Mouse (Mus musculus) forebrain, embryonic 11.5 days (tissue): Measurements from ENCODE around the gene Bap1. TPM values are rescaled to one million over a fixed set of nuclear protein-coding genes. Genes with fewer than 3 reads are reported as not detected.
A peak's percentile ranks its signal among the peaks of the same experiment; 100 is the strongest.

Experiments used
- ATAC-seq: fragments of 200-750 bp; cut with Nextera tagmentation; replicated peaks from 2 replicates; pipeline ENCODE4 v1.8.0; 2017; ENCODE audit warnings: moderate TSS enrichment; ENCODE audit not compliant: low FRiP score
- DNase-seq: peaks from one replicate; pipeline ENCODE4 v3.0.0-alpha.2; 2017; ENCODE audit warnings: low spot score
- H3K27ac ChIP-seq: fragments of 300-500 bp; sonication (generic); 2 replicates; pipeline ENCODE4 v1.5.1; 2014; ENCODE audit warnings: low read depth, low read length
- H3K27me3 ChIP-seq: fragments of 300-500 bp; sonication (generic); 2 replicates; pipeline ENCODE4 v1.6.1; 2014; ENCODE audit warnings: mild to moderate bottlenecking, low read length, mixed read lengths; ENCODE audit not compliant: control insufficient read depth, insufficient read depth
- H3K36me3 ChIP-seq: fragments of 300-500 bp; sonication (generic); 2 replicates; pipeline ENCODE4 v1.6.1; 2014; ENCODE audit warnings: mild to moderate bottlenecking, low read length, moderate library complexity, mixed read lengths; ENCODE audit not compliant: control insufficient read depth, insufficient read depth
- H3K4me1 ChIP-seq: fragments of 300-500 bp; sonication (generic); replicated peaks from 2 replicates; pipeline ENCODE4 v1.6.1; 2014; ENCODE audit warnings: low read length, mixed read lengths; ENCODE audit not compliant: control insufficient read depth, insufficient read depth
- H3K4me2 ChIP-seq: fragments of 300-500 bp; sonication (generic); 2 replicates; pipeline ENCODE4 v1.6.1; 2014; ENCODE audit warnings: low read depth, mild to moderate bottlenecking, low read length, moderate library complexity, mixed read lengths; ENCODE audit not compliant: severe bottlenecking
- H3K4me3 ChIP-seq: fragments of 300-500 bp; sonication (generic); 2 replicates; pipeline ENCODE4 v1.5.1; 2014; ENCODE audit warnings: low read depth, low read length
- H3K9ac ChIP-seq: fragments of 300-500 bp; sonication (generic); 2 replicates; pipeline ENCODE4 v1.6.1; 2014; ENCODE audit warnings: low read length
- H3K9me3 ChIP-seq: fragments of 300-500 bp; sonication (generic); 2 replicates; pipeline ENCODE4 v1.6.1; 2016; ENCODE audit warnings: low read length, mixed read lengths; ENCODE audit not compliant: control insufficient read depth
- WGBS: fragments of 180-500 bp; shearing (Covaris S2); extraction: QIAGEN DNeasy Blood & Tissue Kit; methylation state at CpG from one replicate; pipeline ENCODE4 v1.1.7; 2014; 5-methylcytosine and 5-hydroxymethylcytosine counted together
- polyA plus RNA-seq: library from polyadenylated mRNA; unstranded; fragments of >200 nt; fragmentation: Nextera tagmentation; extraction: Ambion mirVana; gene quantifications from 2 replicates; pipeline ENCODE4 v1.2.1, GENCODE M21; 2014

Gene Bap1
- polyA plus RNA-seq, 1 experiment from 2014 or later: 121 TPM

GRCm38 (mm10) chr14:31244777-31245176 is 6.5 kb upstream of the Bap1 start:
- Histone ChIP-seq H3K9me3 (no peaks in the 10 kb centered on the region), H3K36me3 (no peaks in the 10 kb centered on the region), H3K27ac (no peak overlapping the region), H3K9ac (no peak overlapping the region), H3K4me2 (no peak overlapping the region), H3K27me3 (no peaks in the 10 kb centered on the region), H3K4me1 (no peaks in the 10 kb centered on the region), H3K4me3 (no peak overlapping the region)
- ATAC-seq (no peak), DNase-seq (no peak)
- 85% methylated on average over 1 of the region's 1 CpGs for WGBS

GRCm38 (mm10) chr14:31245946-31246345 is 5.3 kb upstream of the Bap1 start:
- H3K9me3 ChIP-seq: no peaks in the 10 kb centered on the region

GRCm38 (mm10) chr14:31248396-31248795 is 2.9 kb upstream of the Bap1 start:
- no peak for DNase-seq
- no peak for ATAC-seq
- H3K4me1 ChIP-seq: peaks cover 6% of the 10 kb centered on the region; the same call in 1 of the 2 replicates
- H3K36me3 ChIP-seq: no peaks in the 10 kb centered on the region
- no peak overlapping the region for H3K9ac ChIP-seq
- H3K4me2 ChIP-seq: no peak overlapping the region
- H3K27ac ChIP-seq: no peak overlapping the region
- 90% methylated on average over 6 of the region's 6 CpGs for WGBS
- no peaks in the 10 kb centered on the region for H3K9me3 ChIP-seq
- H3K4me3 ChIP-seq: no peak overlapping the region
- no peaks in the 10 kb centered on the region for H3K27me3 ChIP-seq

More at GRCm38 (mm10) chr14:31245946-31246345, 5.3 kb upstream of the Bap1 start:
- Histone ChIP-seq H3K4me1 (no peaks in the 10 kb centered on the region), H3K9ac (no peak overlapping the region), H3K36me3 (no peaks in the 10 kb centered on the region), H3K4me3 (no peak overlapping the region), H3K27ac (no peak overlapping the region), H3K27me3 (no peaks in the 10 kb centered on the region), H3K4me2 (no peak overlapping the region)
- 85% methylated on average over 1 of the region's 1 CpGs for WGBS
- ATAC-seq: no peak
- no peak for DNase-seq

- Histone ChIP-seq H3K9me3 (no peaks in the 10 kb centered on the region), H3K4me3 (peak overlapping the region; percentile 80), H3K4me1 (peaks cover 6% of the 10 kb centered on the region; the same call in 1 of the 2 replicates), H3K4me2 (peak overlapping the region; percentile 89), H3K27me3 (no peaks in the 10 kb centered on the region), H3K9ac (peak overlapping the region; percentile 79), H3K36me3 (peaks cover 6% of the 10 kb centered on the region; the same call in 1 of the 2 replicates), H3K27ac (peak overlapping the region; percentile 75; the same call in 1 of the 2 replicates)
- DNase-seq: no peak
- peak; percentile 6 for ATAC-seq
- 23% methylated on average over 38 of the region's 38 CpGs for WGBS
Measured at GRCm38 (mm10) chr14:31250222-31251083, 797 bp upstream of the Bap1 start.

GRCm38 (mm10) chr14:31251626-31252025 is 376 bp downstream of the Bap1 start:
- Histone ChIP-seq H3K4me2 (peak overlapping the region; percentile 89), H3K9ac (peak overlapping the region; percentile 96), H3K27ac (no peak overlapping the region), H3K36me3 (peaks cover 11% of the 10 kb centered on the region; the same call in 1 of the 2 replicates), H3K9me3 (no peaks in the 10 kb centered on the region), H3K27me3 (no peaks in the 10 kb centered on the region), H3K4me1 (peaks cover 6% of the 10 kb centered on the region; the same call in 1 of the 2 replicates), H3K4me3 (peak overlapping the region; percentile 80)
- WGBS: under 1% methylated on average over 18 of the region's 18 CpGs
- DNase-seq (no peak), ATAC-seq (no peak)

GRCm38 (mm10) chr14:31252091-31252490 is 841 bp downstream of the Bap1 start:
- H3K9me3 ChIP-seq: no peaks in the 10 kb centered on the region
- peaks cover 6% of the 10 kb centered on the region; the same call in 1 of the 2 replicates for H3K4me1 ChIP-seq
- no peak overlapping the region for H3K27ac ChIP-seq
- no peak for DNase-seq
- 91% methylated on average over 5 of the region's 5 CpGs for WGBS
- H3K36me3 ChIP-seq: peaks cover 15% of the 10 kb centered on the region
- H3K4me2 ChIP-seq: peak overlapping the region; percentile 89
- peak overlapping the region; percentile 80 for H3K4me3 ChIP-seq
- H3K27me3 ChIP-seq: no peaks in the 10 kb centered on the region
- H3K9ac ChIP-seq: peak overlapping the region; percentile 96
- ATAC-seq: no peak

- Histone ChIP-seq H3K4me3 (no peak overlapping the region), H3K27ac (no peak overlapping the region), H3K4me2 (no peak overlapping the region), H3K9ac (no peak overlapping the region), H3K27me3 (no peaks in the 10 kb centered on the region), H3K9me3 (no peaks in the 10 kb centered on the region), H3K36me3 (peaks cover 29% of the 10 kb centered on the region), H3K4me1 (no peaks in the 10 kb centered on the region)
- DNase-seq: no peak
- no peak for ATAC-seq
- WGBS: 95% methylated on average over 14 of the region's 14 CpGs
Measured at GRCm38 (mm10) chr14:31258476-31259050, 7.3 kb downstream of the Bap1 start.

- 91% methylated on average over 4 of the region's 4 CpGs for WGBS
- no peak overlapping the region for H3K27ac ChIP-seq
- H3K27me3 ChIP-seq: no peaks in the 10 kb centered on the region
- H3K4me2 ChIP-seq: no peak overlapping the region
- ATAC-seq: no peak
- no peak overlapping the region for H3K4me3 ChIP-seq
- H3K4me1 ChIP-seq: no peaks in the 10 kb centered on the region
- no peaks in the 10 kb centered on the region for H3K9me3 ChIP-seq
- no peak for DNase-seq
- H3K36me3 ChIP-seq: peaks cover 24% of the 10 kb centered on the region
- no peak overlapping the region for H3K9ac ChIP-seq
Measured at GRCm38 (mm10) chr14:31260374-31260773, 9.1 kb downstream of the Bap1 start.
